Mouse (Mus musculus) cerebellum, postnatal 36 days (tissue): ENCODE data around the gene BC048562.

Experiments used
- DNase-seq, 2 experiments: peaks; one replicate each; pipeline ENCODE4 v3.0.0; 2021 to 2022; ENCODE audit warnings: mixed read lengths in 2 of 2

Gene BC048562

DNA sequence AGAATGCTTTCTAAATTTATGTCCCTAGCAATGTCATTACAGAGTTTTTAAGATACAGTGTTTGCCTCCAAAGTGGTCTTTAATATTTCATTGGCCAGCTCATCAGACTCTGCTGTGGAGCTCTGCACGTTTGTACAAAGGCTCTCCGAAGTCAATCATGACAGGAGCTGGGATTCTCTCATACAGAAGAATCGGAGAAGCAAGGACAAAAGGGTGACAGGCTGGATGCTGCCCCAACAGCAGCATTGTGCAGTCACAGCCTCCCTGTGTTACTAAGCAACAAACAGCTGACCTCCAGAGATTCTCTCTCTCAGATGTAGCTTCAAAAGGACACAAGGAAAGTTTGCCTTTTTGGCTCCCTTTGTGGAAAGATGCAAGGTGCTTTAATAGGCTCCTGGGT is at the start of gene BC048562:
TSS of gene BC048562 (plus strand) at position 301 of the 400 bp plus-strand sequence.
- DNase-seq, result no peak

- DNase-seq, result no peak
Observed at GRCm38 (mm10) chr9:108386816-108387215, 49.5 kb upstream of the BC048562 start.

DNA sequence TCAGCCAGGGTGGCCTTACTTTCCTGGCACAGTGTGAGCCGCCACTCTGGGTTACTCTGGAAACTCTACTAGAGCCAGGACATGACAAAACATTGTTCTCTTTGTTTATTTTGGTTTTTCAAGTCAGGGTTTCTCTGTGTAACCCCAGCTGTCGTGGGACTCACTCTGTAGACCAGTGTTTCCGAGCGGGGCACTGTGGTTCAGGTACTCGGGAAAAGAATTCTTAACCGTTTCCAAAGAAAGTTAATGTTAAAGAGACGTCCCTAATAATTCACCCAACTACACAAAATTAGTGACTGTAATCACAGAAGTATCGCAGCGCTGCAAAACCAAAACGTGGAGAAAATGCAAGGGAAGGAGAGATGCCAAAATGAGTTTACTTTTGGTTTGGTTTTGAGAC is 47.7 kb upstream of the BC048562 start:
- DNase-seq, result no peak

GRCm38 (mm10) chr9:108389220-108389619 is 47.1 kb upstream of the BC048562 start:
- no peak for DNase-seq

- no peak for DNase-seq
Observed at GRCm38 (mm10) chr9:108392676-108393075, 43.6 kb upstream of the BC048562 start, which contains the start of gene 1700102P08Rik. TSS of gene 1700102P08Rik (plus strand) at chr9:108392805.

DNA sequence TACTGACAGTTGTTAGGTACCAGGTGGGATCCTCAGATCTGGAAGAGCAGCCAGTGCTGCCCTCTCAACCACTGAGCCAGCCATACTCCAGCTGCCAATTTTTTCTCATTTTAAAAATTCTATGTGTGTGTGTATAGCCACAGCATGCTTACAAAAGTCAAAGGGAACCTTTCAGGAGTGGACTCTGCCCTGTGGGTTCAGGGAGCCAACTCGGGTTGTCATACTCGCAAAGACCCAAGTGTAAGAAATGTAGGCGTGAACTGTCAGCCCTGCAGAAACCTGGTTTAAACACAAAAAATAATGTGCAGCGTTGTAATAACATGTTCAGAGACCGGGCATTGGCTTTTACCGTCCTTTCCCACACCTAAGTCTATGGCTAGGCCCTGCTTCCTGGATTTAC is 42.1 kb upstream of the BC048562 start:
- no peak for DNase-seq

DNA sequence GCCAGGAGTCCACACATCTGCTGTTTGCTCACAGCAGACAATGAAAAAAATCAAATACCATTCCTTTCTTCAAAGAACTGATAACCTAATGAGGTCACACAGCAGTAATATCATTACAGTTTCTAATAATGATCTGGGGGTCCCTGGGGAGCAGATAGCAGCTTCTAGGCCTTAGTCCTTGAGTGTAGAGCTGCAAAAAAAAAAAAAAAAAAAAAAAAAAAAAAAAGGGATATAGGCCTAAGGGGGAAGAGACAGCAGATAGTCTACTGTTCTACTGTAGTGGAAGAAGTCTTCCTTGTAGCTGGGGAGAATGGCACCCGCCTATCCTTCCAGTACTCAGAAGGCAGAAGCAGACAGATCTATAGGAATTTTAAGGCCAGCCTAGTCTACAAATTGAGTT is 40.9 kb upstream of the BC048562 start:
- no peak for DNase-seq

- DNase-seq, result peak; percentile 41 to 48
Observed at GRCm38 (mm10) chr9:108398324-108398723, 38.0 kb upstream of the BC048562 start.

DNA sequence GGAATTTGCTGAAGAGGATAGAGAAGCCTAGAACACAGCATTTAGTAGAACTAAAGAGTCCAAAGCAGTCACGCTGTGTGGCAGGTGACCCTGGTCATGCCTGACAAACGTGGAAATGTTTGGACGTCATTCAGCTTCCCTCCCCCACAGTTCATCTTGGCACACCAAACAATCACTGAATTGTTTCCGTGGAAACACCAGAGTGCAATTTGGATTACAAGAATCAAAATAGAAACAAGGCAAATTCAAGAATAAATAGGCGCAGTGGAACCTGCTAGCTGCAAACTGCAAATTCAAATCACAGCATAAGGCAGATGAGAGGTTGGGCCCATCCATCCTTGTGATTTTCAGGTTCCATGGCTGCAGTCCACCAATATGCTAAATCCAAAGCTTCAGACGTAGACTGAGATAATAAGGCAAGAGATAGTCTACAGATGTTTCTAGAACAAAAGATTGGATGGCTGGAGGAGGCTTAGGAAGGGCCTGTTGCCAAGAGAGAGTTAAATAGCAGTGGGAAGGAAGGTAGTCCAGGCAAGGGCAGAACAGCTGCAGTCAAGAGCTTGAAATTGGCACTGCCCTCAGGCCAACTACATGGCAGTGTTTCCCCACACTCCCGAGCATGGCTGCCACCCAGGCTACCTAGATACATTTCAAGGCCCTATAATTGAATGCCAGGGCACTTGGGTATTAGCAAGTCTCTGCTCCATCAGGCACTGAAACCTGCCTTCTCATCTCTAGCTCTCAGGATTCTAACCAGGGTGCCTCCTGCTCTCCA is 34.9 kb upstream of the BC048562 start:
- peak; percentile 39 to 50 for DNase-seq

DNA sequence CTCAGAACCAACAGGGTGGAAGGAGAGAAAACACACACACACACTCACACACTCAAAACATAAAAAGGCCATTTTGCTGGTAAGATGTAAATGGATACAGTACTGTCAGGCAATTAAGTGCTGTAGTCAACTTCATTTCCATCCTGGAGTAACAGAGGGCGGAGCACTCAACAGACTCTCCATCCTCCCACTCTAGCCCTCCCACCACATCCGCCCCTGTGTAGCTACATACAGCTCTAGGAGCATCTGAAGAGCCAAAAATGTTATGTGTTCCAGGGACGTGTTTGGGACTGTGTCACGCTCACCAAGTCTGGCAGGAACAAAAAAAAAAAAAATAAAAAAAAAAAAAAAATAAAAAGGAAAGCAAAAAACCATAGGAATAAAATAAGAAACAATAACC is 33.2 kb upstream of the BC048562 start:
- DNase-seq, result no peak

DNA sequence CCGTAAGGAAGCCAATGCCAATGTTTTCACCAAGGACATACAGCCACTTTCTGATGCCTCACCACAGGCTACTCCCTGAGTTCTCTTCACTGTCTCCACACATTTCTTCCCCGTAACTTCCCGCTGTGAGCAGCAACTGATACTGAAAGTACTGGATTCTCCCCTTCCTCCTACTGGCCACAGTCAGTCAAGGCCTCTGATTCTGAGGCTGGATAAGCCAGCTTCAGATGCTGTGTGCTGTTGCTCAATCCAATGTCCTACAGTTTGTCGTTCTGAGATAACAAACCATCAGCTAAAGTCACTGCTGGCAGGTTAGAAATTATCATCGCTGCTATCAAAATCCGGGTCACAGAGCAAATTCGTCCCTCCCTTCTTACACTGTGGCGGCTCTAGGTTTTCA is 31.8 kb upstream of the BC048562 start:
- no peak for DNase-seq

GRCm38 (mm10) chr9:108409535-108409934 is 26.7 kb upstream of the BC048562 start:
- no peak for DNase-seq

DNA sequence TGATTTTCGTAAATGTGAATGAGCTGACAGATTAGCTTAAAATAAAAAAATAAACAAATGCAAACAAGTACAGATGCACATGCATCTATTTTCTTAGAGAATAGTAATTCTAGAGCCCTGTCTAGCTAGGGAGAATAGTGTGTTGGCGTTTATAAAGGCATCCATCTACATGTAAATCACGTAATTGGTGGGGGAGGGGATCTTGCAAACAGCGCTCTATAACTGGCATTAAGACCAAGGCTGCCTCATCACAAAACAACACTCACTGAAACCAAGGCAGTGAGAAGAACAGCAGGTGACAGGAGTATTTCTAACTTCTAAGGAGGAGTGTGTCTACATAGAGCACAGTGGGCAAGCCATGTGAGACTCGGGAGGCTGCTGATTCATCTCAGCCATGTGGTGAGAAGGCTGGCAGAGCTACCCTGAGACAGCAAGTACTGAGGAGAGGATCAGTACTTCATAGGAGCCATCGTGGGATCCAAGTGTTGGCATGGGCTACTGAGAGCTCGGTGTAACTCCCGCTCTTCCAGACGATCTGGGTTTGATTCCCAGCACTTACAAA is 24.8 kb upstream of the BC048562 start:
- DNase-seq, result no peak

DNA sequence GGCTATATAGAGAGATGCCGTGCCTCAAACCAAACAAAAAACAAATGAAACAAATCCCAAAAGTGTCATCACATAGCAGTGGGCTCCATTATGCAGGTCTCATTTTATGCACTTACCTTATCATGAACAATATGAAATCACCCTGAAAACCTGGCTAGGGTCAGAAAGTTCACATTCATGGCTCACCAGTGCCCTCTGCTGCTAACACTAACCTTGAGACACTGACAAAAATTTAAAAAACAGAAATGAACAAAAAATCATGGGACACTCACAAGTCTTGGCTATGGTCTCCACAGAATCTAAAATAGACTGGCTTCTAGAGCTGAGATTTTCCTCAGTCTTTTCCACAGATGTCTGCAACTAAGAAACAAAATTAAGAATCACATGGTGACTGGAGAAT is 24.1 kb upstream of the BC048562 start:
- peak in 1 of 2 experiments; percentile 19 for DNase-seq

DNA sequence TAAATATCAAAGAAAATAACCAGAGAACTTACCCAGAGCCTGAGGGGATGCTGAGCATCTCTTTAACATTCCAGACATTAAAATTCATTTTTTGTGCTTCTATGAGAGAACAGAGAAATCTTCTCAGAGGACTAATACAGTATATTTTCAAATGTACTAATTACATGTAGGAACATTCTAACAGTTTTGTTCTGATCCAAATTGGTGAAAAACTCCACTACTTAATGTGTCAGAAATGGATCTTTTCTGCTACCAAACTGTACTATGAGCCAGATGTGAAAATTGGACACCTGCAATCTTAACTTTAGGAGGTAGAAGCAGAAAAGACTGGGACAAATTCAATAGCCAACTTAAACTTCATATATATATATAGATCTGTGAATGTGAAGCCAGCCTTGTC is 7.9 kb upstream of the BC048562 start, which contains the start of gene Ccdc36:
TSS of gene Ccdc36 (minus strand) at position 101 of the 400 bp plus-strand sequence.
- no peak for DNase-seq

- DNase-seq, result no peak
Observed at GRCm38 (mm10) chr9:108431431-108432067, 4.7 kb upstream of the BC048562 start.

GRCm38 (mm10) chr9:108439176-108439575 is 2.9 kb downstream of the BC048562 start:
- DNase-seq, result no peak

DNA sequence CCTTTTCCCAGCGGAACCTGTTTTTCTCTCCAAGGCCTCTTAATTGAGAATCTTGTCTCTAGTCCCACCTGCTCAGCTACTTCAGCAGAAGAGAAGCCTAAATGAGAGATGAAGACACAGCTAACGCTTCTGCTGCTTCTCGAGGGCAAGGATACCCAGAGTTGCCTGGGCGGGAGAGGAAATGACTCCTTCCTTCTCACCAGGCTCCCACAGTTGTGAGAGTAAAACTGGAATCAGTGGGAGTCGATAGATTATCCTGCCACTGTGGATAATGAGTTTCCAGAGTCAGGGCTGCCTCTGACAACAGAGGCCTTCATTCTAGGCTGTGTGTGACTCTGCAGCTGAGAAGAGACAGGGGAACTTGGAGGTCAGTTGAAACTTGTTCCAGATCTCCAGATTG is 4.2 kb downstream of the BC048562 start:
- DNase-seq, result no peak

DNA sequence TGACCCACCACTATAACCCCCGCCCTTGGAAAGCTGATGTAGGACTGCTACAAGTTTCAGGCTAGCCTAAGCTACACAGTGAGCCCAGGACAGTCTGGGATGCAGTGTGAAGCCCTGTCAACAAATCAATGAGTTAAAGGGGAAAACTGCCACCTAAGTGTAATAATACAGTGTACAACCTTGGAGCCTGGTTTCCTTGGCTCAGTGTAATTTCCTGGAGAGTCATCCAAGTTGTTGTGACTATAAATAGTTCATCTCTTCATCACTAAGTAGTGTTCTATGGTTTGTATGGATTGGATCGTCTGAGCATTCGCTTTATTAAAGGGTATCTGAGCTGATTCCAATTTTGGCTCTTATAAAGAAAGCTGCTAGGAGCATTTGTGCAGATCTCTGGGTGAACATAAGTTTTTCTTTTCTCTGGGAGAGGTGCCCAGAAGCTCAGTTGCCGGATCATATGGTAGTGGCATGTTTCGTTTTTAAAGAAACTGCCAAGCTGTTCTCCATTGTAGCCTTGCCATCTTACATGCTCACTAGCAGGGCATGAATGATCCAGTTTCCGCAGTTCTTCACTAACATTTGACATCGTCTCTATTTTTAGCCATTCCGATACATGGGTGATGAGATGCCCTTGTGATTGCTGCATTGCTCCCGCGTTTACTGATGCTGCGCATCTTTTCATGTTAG is 5.1 kb downstream of the BC048562 start:
- DNase-seq, result peak in 1 of 2 experiments; percentile 21

- DNase-seq, result no peak
Observed at GRCm38 (mm10) chr9:108445125-108445524, 8.8 kb downstream of the BC048562 start.

DNA sequence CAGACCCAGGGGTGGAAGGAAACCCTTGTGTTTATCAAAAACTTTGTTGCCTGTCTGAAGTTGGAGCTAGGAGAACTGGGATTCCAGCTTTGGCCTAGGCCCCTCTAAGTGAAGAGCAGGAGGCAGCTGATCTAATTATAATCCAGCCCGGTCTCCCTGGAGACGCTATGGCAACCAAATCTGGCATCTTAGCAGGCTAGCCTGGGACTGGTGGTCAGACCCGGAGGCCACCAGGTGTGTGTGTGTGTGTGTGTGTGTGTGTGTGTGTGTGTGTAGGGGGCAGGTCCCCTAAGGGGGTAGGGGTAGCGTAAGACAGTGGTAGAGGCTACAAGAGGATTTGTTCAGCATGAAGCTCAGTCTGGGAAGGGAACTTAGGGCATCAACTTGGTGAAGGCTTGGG is 13.6 kb downstream of the BC048562 start:
- no peak for DNase-seq

GRCm38 (mm10) chr9:108450292-108451169 is 14.2 kb downstream of the BC048562 start:
- DNase-seq, result peak; percentile 21 to 37
